Mouse (Mus musculus): ENCODE data around the gene Sept10. TPM values are rescaled to one million over a fixed set of nuclear protein-coding genes. Genes with fewer than 3 reads are reported as not detected.

Gene Sept10
- polyA plus RNA-seq, 1 experiment from 2014 or later: 36.8 TPM

DNA sequence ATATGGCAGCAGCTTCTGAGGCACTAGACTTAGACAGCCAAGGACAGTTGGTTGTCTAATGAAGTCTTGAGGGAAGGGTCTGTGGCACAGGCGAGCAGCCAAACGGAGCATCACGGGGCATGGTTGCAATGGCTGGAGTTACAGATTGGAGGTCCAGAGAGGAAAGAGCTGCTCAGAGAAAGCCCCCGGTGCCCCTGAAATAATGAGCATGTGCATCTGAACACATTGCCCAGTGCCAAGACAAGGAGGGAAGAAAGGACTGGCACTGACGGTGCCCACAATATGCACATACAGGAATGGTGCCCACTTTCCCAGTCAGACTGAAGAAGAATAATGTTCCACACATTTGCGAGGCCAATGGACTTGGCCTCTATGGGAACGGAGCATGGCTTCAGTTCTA lies 129.7 kb downstream of the Sept10 start:
- 90% methylated on average over 7 of the region's 7 CpGs for WGBS
- Histone ChIP-seq H3K36me3 (no peaks in the 10 kb centered on the region), H3K9me3 (no peaks in the 10 kb centered on the region), H3K4me1 (0 out of 2 replicates have a peak, but pooled peaks cover 4% of the 10 kb centered on the region), H3K4me2 (replicated peaks) (no peak overlapping the region), H3K4me3 (no peak overlapping the region), H3K9ac (no peak overlapping the region), H3K27ac (no peak overlapping the region), H3K27me3 (no peaks in the 10 kb centered on the region)
- no peak for ATAC-seq (ENCODE audit: insufficient number of reproducible peaks, insufficient read depth, low FRiP score, low TSS enrichment)

Other genes starting within 250 kb of the Sept10 start
- gene Sowahc, start 106 bp upstream of the Sept10 start, polyA plus RNA-seq (2016; fragmentation: Nextera tagmentation; extraction: Ambion mirVana): 15.1 and 16.6 TPM in 2 replicates
- gene P4ha1, start 101.4 kb upstream of the Sept10 start, polyA plus RNA-seq (2016; fragmentation: Nextera tagmentation; extraction: Ambion mirVana): 61.2 and 62.5 TPM in 2 replicates
- 4.1 and 4.3 TPM in 2 replicates for gene Gm10273, start 173.8 kb upstream of the Sept10 start, polyA plus RNA-seq (2016; fragmentation: Nextera tagmentation; extraction: Ambion mirVana)
- gene Pla2g12b, start 181.8 kb upstream of the Sept10 start, polyA plus RNA-seq (2016; fragmentation: Nextera tagmentation; extraction: Ambion mirVana): not detected in 2 replicates
- 0.69 and 0.79 TPM in 2 replicates for gene Oit3, start 219.9 kb upstream of the Sept10 start, polyA plus RNA-seq (2016; fragmentation: Nextera tagmentation; extraction: Ambion mirVana)

All from embryonic facial prominence, embryonic 12.5 days (tissue).